Mouse (Mus musculus) forebrain, embryonic 14.5 days (tissue): ENCODE measurements at regions not wholly inside any gene's neighbourhood (a gene's known extent, or its start where the extent isn't known, plus 50 kb on each side); places are given as distances from the start of the nearest gene placed in this dataset.

ENCODE experiments used
- ATAC-seq: fragments of 200-750 bp; cut with Nextera tagmentation; 2 replicates; pipeline ENCODE4 v1.8.0; 2017; ENCODE audit warnings: mild to moderate bottlenecking, moderate library complexity
- DNase-seq: peaks from one replicate; pipeline ENCODE4 v3.0.0-alpha.2; 2015; ENCODE audit warnings: low spot score
- H3K27ac ChIP-seq: fragments of 300-500 bp; sonication (generic); 2 replicates; pipeline ENCODE4 v1.5.1; 2014; ENCODE audit warnings: low read depth, mild to moderate bottlenecking, control low read depth, low read length, moderate library complexity
- H3K27me3 ChIP-seq: fragments of 300-500 bp; sonication (generic); replicated peaks from 2 replicates; pipeline ENCODE4 v1.6.1; 2014; ENCODE audit warnings: low read length, control low read depth, mixed read lengths; ENCODE audit not compliant: control insufficient read depth, insufficient read depth
- H3K36me3 ChIP-seq: fragments of 300-500 bp; sonication (generic); 2 replicates; pipeline ENCODE4 v1.6.1; 2014; ENCODE audit warnings: low read length, control low read depth; ENCODE audit not compliant: control insufficient read depth, insufficient read depth
- H3K4me1 ChIP-seq: fragments of 300-500 bp; sonication (generic); 2 replicates; pipeline ENCODE4 v1.6.1; 2014; ENCODE audit warnings: antibody characterized with exemption, low read length, control low read depth; ENCODE audit not compliant: control insufficient read depth, insufficient read depth
- H3K4me2 ChIP-seq: fragments of 300-500 bp; sonication (generic); 2 replicates; pipeline ENCODE4 v1.6.1; 2014; ENCODE audit warnings: mild to moderate bottlenecking, control low read depth, low read length
- H3K4me3 ChIP-seq: fragments of 300-500 bp; sonication (generic); 2 replicates; pipeline ENCODE4 v1.5.1; 2014; ENCODE audit warnings: low read depth, low read length, control low read depth
- H3K9ac ChIP-seq: fragments of 300-500 bp; sonication (generic); 2 replicates; pipeline ENCODE4 v1.6.1; 2014; ENCODE audit warnings: mild to moderate bottlenecking, low read length, control low read depth, moderate library complexity
- H3K9me3 ChIP-seq: fragments of 300-500 bp; sonication (generic); replicated peaks from 2 replicates; pipeline ENCODE4 v1.6.1; 2016; ENCODE audit warnings: low read length, control low read depth, mixed read lengths; ENCODE audit not compliant: control insufficient read depth
- WGBS: fragments of 180-500 bp; shearing (Covaris S2); extraction: QIAGEN DNeasy Blood & Tissue Kit; methylation state at CpG from one replicate; pipeline ENCODE4 v1.1.7; 2014; 5-methylcytosine and 5-hydroxymethylcytosine counted together

- Histone ChIP-seq H3K9ac (no peak overlapping the region), H3K4me1 (no peaks in the 10 kb centered on the region), H3K36me3 (no peaks in the 10 kb centered on the region), H3K27me3 (no peaks in the 10 kb centered on the region), H3K4me2 (no peak overlapping the region), H3K27ac (no peak overlapping the region), H3K9me3 (no peaks in the 10 kb centered on the region), H3K4me3 (no peak overlapping the region)
- WGBS = 100% methylated on average over 1 of the region's 1 CpGs
- no peak for DNase-seq
- no peak for ATAC-seq
Observed at GRCm38 (mm10) chr8:67317371-67317770, 206.3 kb upstream of the Nat3 start.

DNA sequence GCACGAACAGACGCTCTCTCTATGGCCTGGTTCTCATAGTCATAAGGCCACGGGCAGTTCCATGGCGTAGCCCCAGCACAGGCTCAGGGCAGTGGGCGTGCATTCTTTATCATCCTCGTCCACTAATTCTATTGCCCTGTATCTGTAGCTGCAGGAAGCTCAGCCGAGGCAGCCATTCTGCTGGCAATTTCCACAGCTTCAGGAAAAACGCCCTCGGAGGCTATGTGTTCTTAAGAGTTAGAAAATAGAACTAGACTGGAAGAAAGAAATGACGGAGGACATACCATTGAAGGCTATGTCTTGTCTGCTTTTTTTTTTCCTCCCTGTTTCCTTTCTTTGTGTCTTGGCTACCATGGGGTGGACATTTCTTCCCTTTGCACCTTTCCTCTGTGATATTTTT lies 205.0 kb upstream of the Nat3 start:
- no peaks in the 10 kb centered on the region for H3K36me3 ChIP-seq
- no peak overlapping the region for H3K27ac ChIP-seq
- H3K27me3 ChIP-seq = no peaks in the 10 kb centered on the region
- 90% methylated on average over 10 of the region's 10 CpGs for WGBS
- ATAC-seq = no peak
- H3K9ac ChIP-seq = no peak overlapping the region
- H3K4me2 ChIP-seq = no peak overlapping the region
- no peak overlapping the region for H3K4me3 ChIP-seq
- H3K9me3 ChIP-seq = no peaks in the 10 kb centered on the region
- no peak for DNase-seq
- no peaks in the 10 kb centered on the region for H3K4me1 ChIP-seq

DNA sequence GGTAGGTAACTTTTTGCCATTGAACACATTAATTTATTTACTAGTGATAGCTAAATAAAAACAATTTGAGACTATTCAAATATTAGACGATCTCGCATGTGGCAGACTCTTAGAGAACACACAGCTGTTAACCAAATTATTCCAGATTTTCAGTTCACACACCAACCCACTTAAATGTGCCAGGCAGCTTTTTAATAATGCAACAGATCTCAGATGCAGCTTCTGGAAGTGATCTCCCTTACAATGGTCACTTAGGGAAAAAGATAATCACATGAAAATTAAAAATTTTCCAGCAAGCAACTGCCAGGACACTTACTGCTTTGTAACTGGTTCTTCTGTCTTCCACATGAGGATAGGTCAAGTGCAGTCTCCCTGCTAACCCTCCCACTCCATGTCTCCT lies 203.1 kb upstream of the Nat3 start:
- no peaks in the 10 kb centered on the region for H3K36me3 ChIP-seq
- no peaks in the 10 kb centered on the region for H3K4me1 ChIP-seq
- H3K4me2 ChIP-seq = no peak overlapping the region
- 94% methylated on average over 2 of the region's 2 CpGs for WGBS
- no peak for DNase-seq
- no peak overlapping the region for H3K4me3 ChIP-seq
- no peak overlapping the region for H3K27ac ChIP-seq
- no peak overlapping the region for H3K9ac ChIP-seq
- H3K27me3 ChIP-seq = no peaks in the 10 kb centered on the region
- no peaks in the 10 kb centered on the region for H3K9me3 ChIP-seq
- no peak for ATAC-seq

GRCm38 (mm10) chr8:67328439-67328838 lies 195.2 kb upstream of the Nat3 start:
- ATAC-seq (no peak), DNase-seq (no peak)
- WGBS = 75% methylated on average over 2 of the region's 2 CpGs
- no peak overlapping the region for H3K27ac ChIP-seq
- no peak overlapping the region for H3K4me3 ChIP-seq
- no peaks in the 10 kb centered on the region for H3K9me3 ChIP-seq
- no peak overlapping the region for H3K4me2 ChIP-seq
- H3K4me1 ChIP-seq = no peaks in the 10 kb centered on the region
- no peaks in the 10 kb centered on the region for H3K27me3 ChIP-seq
- H3K9ac ChIP-seq = no peak overlapping the region
- H3K36me3 ChIP-seq = no peaks in the 10 kb centered on the region

- H3K4me1 ChIP-seq = no peaks in the 10 kb centered on the region
- WGBS = 88% methylated on average over 1 of the region's 1 CpGs
- no peak for ATAC-seq
- H3K36me3 ChIP-seq = no peaks in the 10 kb centered on the region
- H3K9ac ChIP-seq = no peak overlapping the region
- no peak for DNase-seq
- H3K27ac ChIP-seq = no peak overlapping the region
- no peak overlapping the region for H3K4me3 ChIP-seq
- H3K4me2 ChIP-seq = no peak overlapping the region
- H3K27me3 ChIP-seq = no peaks in the 10 kb centered on the region
- 0 out of 2 replicates have a peak, but pooled peaks cover 2% of the 10 kb centered on the region for H3K9me3 ChIP-seq
Observed at GRCm38 (mm10) chr8:67377061-67377460, 146.6 kb upstream of the Nat3 start.

DNA sequence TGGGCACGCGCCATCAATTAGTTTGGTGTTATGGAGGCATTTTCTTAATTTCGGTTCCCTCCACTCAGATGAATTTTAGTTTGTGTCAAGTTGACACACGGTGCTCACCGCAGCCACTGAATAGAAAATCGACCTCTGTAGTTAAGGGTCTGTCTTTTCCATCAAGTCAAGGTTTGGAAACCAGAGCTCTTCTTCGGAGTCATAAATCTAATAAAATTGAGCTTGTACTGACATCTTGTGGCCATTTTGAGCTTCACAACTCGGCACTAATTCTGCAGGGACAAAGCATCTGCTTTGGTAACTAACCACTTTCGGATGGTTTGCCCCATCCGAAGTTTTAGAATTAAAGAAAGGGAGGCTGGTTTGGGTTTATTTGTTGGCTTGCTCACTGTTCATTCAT lies 117.7 kb upstream of the Nat3 start:
- WGBS = 44% methylated on average over 10 of the region's 10 CpGs
- ATAC-seq = peak; percentile 57; the same call in 1 of the 2 replicates
- Histone ChIP-seq H3K4me2 (no peak overlapping the region), H3K27ac (no peak overlapping the region), H3K4me1 (no peaks in the 10 kb centered on the region), H3K4me3 (no peak overlapping the region), H3K36me3 (no peaks in the 10 kb centered on the region), H3K9me3 (no peaks in the 10 kb centered on the region), H3K9ac (no peak overlapping the region), H3K27me3 (no peaks in the 10 kb centered on the region)
- DNase-seq = peak; percentile 82

GRCm38 (mm10) chr8:67414826-67415225 lies 108.8 kb upstream of the Nat3 start:
- no peak for ATAC-seq
- no peak overlapping the region for H3K4me3 ChIP-seq
- H3K9me3 ChIP-seq = no peaks in the 10 kb centered on the region
- no peaks in the 10 kb centered on the region for H3K4me1 ChIP-seq
- H3K27ac ChIP-seq = no peak overlapping the region
- no peak overlapping the region for H3K9ac ChIP-seq
- H3K36me3 ChIP-seq = no peaks in the 10 kb centered on the region
- no peaks in the 10 kb centered on the region for H3K27me3 ChIP-seq
- no peak for DNase-seq
- H3K4me2 ChIP-seq = no peak overlapping the region

DNA sequence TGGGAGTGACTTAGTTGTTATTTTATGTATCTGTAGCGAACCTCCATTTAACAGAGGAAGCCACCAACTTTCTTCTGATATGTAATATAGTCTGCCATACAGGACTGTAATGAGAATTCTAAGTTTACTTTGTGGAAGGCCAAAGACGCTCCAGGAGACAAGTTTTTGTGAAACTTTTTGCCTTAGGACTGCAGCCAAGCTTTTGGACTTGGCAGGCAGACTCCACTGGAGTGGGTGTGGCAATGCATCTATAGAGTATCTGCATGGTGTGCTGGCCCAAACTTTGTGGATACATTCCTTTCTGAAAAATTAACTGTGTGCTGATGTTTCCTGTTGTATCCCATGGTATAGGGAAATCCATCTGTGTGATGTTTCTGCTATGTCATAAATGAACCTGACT lies 101.1 kb upstream of the Nat3 start:
- H3K36me3 ChIP-seq = no peaks in the 10 kb centered on the region
- ATAC-seq = no peak
- WGBS = 81% methylated on average over 2 of the region's 2 CpGs
- no peak overlapping the region for H3K4me2 ChIP-seq
- no peaks in the 10 kb centered on the region for H3K9me3 ChIP-seq
- DNase-seq = no peak
- H3K27me3 ChIP-seq = no peaks in the 10 kb centered on the region
- no peak overlapping the region for H3K27ac ChIP-seq
- H3K9ac ChIP-seq = no peak overlapping the region
- no peaks in the 10 kb centered on the region for H3K4me1 ChIP-seq
- H3K4me3 ChIP-seq = no peak overlapping the region
